Mouse (Mus musculus) inflammation-experienced regulatory T-cells, adult 6 months (primary cell): ENCODE data around the gene Aldh3b2. TPM values are rescaled to one million over a fixed set of nuclear protein-coding genes. Genes with fewer than 3 reads are reported as not detected.
A peak's percentile ranks its signal among the peaks of the same experiment; 100 is the strongest.

Experiments used
- ATAC-seq: one replicate; pipeline ENCODE4 v1.8.0; 2017
- polyA plus RNA-seq, 3 experiments: library from polyadenylated mRNA; unstranded; fragments of 100-300 nt; shearing (Covaris generic); gene quantifications; one replicate each; pipeline ENCODE4 v1.2.1; 2017

The Aldh3b2 gene
- polyA plus RNA-seq: not detected

- no peak for ATAC-seq
Observed at GRCm38 (mm10) chr19:3972229-3972628, at the start of gene Aldh3b2. Gene Aldh3b2 (plus strand): TSS chr19:3972328.

GRCm38 (mm10) chr19:3922661-3923371 is 49.3 kb upstream of the Aldh3b2 start:
- no peak for ATAC-seq

GRCm38 (mm10) chr19:3923586-3923985 is 48.5 kb upstream of the Aldh3b2 start:
- no peak for ATAC-seq

- no peak for ATAC-seq
Observed at GRCm38 (mm10) chr19:3924190-3924589, 47.9 kb upstream of the Aldh3b2 start.

GRCm38 (mm10) chr19:3924868-3925267 is 47.3 kb upstream of the Aldh3b2 start:
- no peak for ATAC-seq

GRCm38 (mm10) chr19:3925859-3926258 is 46.3 kb upstream of the Aldh3b2 start:
- no peak for ATAC-seq

- ATAC-seq: no peak
Observed at GRCm38 (mm10) chr19:3926279-3926678, 45.8 kb upstream of the Aldh3b2 start.

- ATAC-seq: no peak
Observed at GRCm38 (mm10) chr19:3926685-3927084, 45.4 kb upstream of the Aldh3b2 start.

GRCm38 (mm10) chr19:3927989-3928388 is 44.1 kb upstream of the Aldh3b2 start:
- ATAC-seq: no peak

GRCm38 (mm10) chr19:3928779-3929178 is 43.3 kb upstream of the Aldh3b2 start:
- no peak for ATAC-seq

GRCm38 (mm10) chr19:3929211-3929941 is 42.8 kb upstream of the Aldh3b2 start, which contains the start of gene Aldh3b1:
Gene Aldh3b1 (minus strand): TSS chr19:3929808.
- no peak for ATAC-seq

- no peak for ATAC-seq
Observed at GRCm38 (mm10) chr19:3930262-3931057, 41.7 kb upstream of the Aldh3b2 start.

- ATAC-seq: no peak
Observed at GRCm38 (mm10) chr19:3931716-3932115, 40.4 kb upstream of the Aldh3b2 start.

GRCm38 (mm10) chr19:3935032-3935895 is 36.9 kb upstream of the Aldh3b2 start, which contains the start of gene Unc93b1:
Gene Unc93b1 (plus strand): TSS chr19:3935186.
- peak; percentile 93 for ATAC-seq

GRCm38 (mm10) chr19:3935896-3936850 is 36.0 kb upstream of the Aldh3b2 start:
- peak; percentile 39 for ATAC-seq

GRCm38 (mm10) chr19:3942315-3942714 is 29.8 kb upstream of the Aldh3b2 start:
- no peak for ATAC-seq

GRCm38 (mm10) chr19:3942986-3943735 is 29.0 kb upstream of the Aldh3b2 start:
- peak; percentile 71 for ATAC-seq

GRCm38 (mm10) chr19:3945872-3946564 is 26.1 kb upstream of the Aldh3b2 start:
- no peak for ATAC-seq

GRCm38 (mm10) chr19:3946715-3947114 is 25.4 kb upstream of the Aldh3b2 start:
- peak; percentile 43 for ATAC-seq
